Mouse (Mus musculus) ovary, postnatal 36 days (tissue): ENCODE results near the gene Gpr33.
A peak's percentile ranks its signal among the peaks of the same experiment; 100 is the strongest.

Experiments
- DNase-seq: peaks from one replicate; pipeline ENCODE4 v3.0.0; 2022; ENCODE audit warnings: low spot score, mixed read lengths

The Gpr33 gene

DNA sequence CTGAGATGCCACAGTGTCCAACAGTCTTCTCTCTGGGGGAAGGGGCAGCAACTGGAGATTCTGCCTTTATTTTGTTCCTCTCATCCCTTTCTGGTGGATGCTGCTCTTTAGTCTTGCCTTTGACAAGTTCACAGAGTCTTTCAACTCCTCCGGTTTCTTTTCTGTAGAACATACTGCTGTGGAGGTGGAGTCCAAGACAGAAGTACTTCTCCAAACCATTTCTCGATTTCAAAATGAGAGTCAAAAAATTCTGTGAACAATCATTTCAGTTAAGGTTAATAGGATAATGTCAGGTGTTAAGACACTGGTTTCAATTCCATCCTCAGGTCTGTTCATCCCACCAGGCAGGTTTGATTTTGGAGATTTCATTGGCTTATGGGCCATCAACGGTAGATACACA lies at the start of gene Gpr33:
TSS of gene Gpr33 (minus strand) at position 101 of the 400 bp plus-strand sequence.
- DNase-seq = no peak

DNA sequence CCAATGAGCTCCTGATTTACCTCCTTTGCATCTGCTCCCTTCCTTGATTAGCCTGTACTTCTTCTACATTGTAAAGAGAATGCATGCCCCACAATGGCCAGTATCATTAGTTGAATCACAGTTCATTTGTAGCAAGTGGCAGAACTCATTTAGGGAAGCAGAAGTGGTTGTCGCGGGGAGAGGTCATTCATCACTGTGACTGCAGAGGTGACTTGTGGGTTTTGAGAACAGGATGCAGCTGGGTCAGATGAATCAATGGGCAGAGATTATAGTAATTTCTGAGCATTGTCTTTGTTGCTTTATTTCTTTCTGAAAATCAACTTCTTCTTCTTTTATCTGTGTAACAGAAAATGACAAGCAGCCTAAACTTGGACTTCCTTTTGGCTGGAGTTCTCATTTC lies 21.5 kb upstream of the Gpr33 start:
- no peak for DNase-seq

DNA sequence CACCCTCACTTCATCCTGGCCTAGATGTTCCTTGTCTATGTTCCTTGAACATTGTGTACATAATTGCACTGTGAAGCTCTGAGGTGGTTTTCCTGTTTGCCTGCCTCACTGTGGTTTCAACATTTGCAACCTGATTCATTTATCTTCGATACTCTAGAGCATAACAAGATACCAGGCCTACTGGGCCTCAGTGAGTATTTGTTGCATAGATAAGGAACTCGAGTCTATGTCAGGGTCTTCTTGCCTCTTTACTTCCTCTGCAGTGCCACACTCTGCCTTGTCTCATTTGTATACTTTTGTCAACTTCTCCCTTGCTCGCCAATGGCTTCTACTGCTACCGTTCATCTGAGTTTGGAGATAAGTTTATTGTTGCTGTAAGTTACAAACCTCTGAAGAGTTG lies 18.5 kb upstream of the Gpr33 start:
- no peak for DNase-seq

GRCm38 (mm10) chr12:52042818-52043336 lies 15.0 kb upstream of the Gpr33 start:
- DNase-seq = peak; percentile 39

GRCm38 (mm10) chr12:52038352-52038751 lies 10.5 kb upstream of the Gpr33 start:
- DNase-seq = no peak

DNA sequence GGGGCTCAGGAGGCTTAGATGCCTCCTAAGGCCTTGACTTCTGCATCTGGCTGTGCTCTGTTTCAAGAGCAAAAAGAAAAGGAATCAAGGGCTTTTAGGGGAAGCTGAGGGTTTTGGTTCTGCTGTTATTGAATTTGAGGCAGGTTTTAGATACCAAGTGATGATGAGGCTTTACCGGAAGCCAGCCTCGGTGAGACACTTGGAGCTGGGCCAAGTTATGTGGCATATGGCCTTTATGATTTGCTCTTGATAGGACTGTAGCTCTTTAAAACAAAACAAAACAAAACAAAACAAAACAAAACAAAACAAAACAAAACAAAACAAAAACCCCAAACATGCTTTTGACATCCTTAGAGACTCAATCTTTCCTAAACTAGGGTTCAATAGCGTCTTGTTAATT lies 7.1 kb upstream of the Gpr33 start:
- DNase-seq = no peak

- DNase-seq = no peak
Measured at GRCm38 (mm10) chr12:52032276-52032675, 4.4 kb upstream of the Gpr33 start.

DNA sequence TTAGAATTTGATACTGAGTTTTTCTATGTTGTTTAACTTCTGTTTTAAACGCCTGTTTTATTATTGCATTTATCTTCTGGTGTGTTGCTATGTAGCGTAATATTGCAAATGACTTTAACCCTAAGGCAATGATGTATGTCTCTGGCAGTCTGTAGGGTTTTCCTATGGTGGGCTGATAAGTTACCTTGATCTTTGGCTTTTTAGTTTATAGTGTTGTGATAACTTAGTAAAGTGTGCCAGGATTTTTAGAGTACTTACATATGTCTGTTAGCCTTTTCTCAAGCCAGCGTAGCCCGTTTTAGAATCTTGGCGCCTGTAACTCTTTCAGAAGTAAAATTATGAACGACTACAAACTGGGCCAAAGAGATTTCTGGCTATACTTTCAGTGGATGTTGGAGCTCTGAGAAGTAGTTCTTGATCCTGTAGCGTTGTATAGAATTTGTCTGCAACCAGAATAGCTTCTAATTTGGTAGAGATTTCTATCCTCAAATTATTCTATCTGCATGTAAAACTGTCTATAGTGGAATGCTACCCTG lies 13.3 kb downstream of the Gpr33 start:
- DNase-seq = no peak

DNA sequence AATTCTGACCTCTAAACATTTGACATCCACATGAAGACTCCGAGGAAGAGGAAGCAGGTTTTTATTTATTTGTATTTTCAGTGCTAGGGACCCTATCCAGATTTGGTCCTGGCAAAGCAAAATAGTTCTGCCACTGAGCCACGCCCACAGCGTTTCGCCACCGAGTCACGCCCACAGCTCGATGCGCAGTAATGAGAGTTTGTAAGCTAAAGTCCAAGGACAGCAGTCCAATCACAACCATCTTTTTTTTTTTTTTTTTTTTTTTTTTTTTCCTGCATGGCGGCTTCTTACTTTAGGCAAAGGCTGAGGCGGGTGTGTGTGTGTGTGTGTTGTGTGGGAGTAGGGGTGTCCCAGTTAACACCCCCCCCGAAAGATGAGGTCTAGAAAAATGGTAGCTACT lies 13.8 kb downstream of the Gpr33 start:
- peak; percentile 28 for DNase-seq

GRCm38 (mm10) chr12:52013274-52013673 lies 14.6 kb downstream of the Gpr33 start:
- DNase-seq = no peak

DNA sequence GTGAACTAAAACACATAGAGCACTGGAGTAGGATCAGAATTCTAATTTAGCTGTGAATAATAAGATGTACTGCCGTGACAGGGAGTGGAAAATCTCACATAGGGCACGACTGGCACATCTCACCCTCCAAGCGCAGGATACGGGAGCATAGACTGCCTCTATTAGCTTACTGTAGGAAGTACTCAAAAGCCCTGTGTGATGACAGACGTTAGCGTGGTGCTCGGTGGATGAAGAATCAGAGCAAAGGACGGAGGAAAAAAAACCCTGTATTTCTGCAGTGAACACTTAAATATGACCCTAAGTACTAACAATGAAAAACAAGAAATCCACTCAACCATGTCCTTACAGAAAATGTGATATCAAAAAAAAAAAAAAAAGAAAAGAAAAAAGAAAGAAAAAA lies 15.7 kb downstream of the Gpr33 start:
- DNase-seq = no peak

GRCm38 (mm10) chr12:52010630-52010961 lies 17.3 kb downstream of the Gpr33 start:
- DNase-seq = no peak

- DNase-seq = no peak
Measured at GRCm38 (mm10) chr12:52009928-52010629, 17.8 kb downstream of the Gpr33 start.

- DNase-seq = no peak
Measured at GRCm38 (mm10) chr12:52006633-52006994, 21.2 kb downstream of the Gpr33 start.

GRCm38 (mm10) chr12:52005877-52006632 lies 21.8 kb downstream of the Gpr33 start, which contains the start of gene Dtd2:
Gene Dtd2 (minus strand): TSS chr12:52006501.
- peak; percentile 94 for DNase-seq

DNA sequence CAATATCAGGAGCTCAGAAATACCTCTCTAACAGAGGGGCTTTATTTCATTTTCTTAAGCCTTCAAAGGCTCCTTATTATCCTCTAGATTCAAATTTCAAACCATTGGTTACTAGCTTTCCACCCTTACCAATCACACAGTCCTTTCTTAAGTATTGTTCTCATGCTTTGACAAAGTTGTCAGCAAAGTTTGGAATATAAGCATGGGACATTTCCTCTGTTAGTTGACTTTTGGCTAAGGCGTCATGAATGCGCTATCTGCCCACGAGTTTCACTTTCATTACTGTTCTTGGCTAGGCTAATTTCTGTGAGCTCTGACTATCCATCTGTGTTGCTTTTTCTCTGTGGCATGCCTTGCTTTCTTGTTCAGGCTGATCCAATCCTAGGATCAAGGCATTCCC lies 25.1 kb downstream of the Gpr33 start:
- no peak for DNase-seq

DNA sequence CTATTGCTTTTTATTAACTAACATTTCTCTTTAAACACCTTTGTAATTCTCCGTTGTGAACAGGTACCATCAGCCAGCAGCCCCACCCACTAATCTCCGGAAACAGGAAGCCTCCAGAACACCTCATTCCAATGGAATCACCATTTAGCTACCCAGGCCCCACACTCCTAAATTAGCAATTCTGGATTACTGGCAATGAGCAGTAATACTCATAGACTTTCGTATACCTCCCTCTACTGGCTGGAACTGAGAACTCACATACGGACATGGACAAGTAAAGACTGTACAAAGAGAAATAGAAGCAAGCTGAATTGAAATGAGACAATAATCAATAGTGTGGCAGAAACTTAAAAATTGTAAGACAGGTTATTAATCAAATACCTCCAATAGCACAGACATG lies 26.3 kb downstream of the Gpr33 start:
- no peak for DNase-seq

DNA sequence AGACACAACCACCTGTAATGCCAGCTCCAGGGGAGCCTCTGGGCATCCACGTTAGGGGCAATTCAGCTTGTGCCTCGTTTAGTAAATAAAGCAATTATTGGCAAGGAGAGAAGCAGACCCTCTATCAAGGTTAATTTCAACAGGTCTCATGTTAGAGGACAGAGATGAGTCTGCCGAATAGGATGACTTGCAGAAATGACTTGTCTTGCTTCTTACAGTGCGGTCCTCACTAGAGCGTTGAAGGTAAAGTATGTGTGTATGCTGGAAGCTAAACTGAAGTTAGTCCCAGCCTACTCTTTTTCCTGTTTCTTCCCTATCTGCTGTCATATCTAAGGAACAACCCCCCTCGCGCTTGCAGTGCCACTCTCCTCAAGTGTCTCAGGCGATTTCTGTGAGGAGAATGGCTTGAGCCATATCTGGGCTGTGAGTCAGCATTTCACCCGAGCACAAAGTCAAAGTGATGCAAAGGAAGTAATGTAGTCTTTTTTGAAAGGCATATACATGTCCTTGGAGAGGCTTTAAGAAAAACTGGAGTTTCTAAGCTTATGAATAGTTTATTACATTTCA lies 29.4 kb downstream of the Gpr33 start:
- no peak for DNase-seq

GRCm38 (mm10) chr12:51995738-51996536 lies 31.9 kb downstream of the Gpr33 start:
- DNase-seq = no peak

GRCm38 (mm10) chr12:51990629-51991028 lies 37.2 kb downstream of the Gpr33 start:
- no peak for DNase-seq

DNA sequence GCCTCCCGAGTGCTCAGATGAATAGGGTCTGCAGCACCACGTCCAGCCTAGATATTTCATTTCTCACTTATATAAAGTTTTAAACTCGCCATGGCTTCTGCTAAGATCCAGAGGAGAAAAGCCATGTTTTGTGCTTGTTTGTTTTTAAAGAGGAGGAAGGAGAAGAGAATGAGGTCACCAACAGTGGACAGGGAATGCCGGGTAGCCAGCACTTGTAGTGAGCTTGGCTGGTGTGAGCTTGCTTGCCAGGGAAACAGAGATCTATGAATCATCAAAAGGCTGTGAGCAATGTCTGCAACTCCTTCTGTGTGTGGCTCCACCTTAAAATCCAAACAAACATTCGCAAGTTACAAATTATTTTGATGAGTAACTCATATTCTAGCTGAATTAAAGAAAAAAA lies 39.3 kb downstream of the Gpr33 start:
- no peak for DNase-seq

DNA sequence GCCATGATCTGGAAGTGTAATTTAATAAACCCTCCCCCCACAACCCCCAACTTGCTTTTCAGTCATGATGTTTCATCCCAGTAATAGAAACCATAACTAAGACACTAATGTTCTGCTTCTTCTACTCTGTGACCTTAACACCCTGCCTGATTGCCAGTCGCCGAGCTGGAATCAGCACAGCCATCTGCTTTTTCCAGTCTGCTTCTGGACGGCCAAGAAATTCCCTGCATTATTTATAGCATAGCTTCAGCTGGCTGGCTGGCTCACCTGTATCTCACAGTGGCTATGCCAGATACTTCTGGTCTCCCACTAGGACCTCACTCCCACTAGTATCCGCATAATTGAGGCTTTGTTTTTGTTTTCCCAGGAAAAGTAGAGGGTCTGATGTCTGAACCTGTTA lies 42.0 kb downstream of the Gpr33 start:
- no peak for DNase-seq
